Mouse (Mus musculus) ES-CJ7 (cell line): ENCODE results near the gene Tmem199.
"Not testable (repeated sequence)": the region's sequence is repeated elsewhere in the genome, so short reads cannot be mapped to it uniquely, and the experiment has no call there.

Source experiments
- DNase-seq: peaks from one replicate; pipeline ENCODE4 v3.0.0; 2011; ENCODE audit warnings: low read depth, low spot score

Tmem199 gene

GRCm38 (mm10) chr11:78512025-78512957 lies at the start of gene Tmem199, which contains the start of gene Poldip2:
Gene Tmem199 (minus strand): TSS chr11:78512172.
Gene Poldip2 (plus strand): TSS chr11:78512193.
- DNase-seq: peak; percentile 94

DNA sequence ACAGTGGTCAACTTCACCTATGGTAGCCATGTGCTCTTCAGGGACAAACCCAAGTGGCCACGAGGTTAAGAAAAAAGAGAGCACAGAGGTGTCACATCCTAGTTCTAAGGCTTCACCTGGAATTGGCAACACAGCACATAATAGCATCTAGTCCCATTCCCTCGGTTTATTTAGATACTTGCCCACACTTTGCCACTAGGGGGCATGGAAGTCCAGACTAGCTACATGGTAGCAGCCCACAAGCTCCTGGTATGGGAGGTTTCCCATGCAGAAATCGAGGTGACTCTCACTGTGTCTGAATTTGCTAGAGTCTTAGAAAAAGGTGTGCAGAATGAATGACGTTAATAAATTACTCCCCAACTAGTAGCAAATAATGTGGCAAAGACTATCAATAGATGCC lies 48.5 kb upstream of the Tmem199 start:
- peak; percentile 77 for DNase-seq

- DNase-seq: peak; percentile 59
These were observed 45.3 kb upstream of the Tmem199 start for GRCm38 (mm10) chr11:78557241-78557640.

GRCm38 (mm10) chr11:78556070-78556469 lies 44.1 kb upstream of the Tmem199 start:
- DNase-seq: no peak

- DNase-seq: no peak
These were observed 43.7 kb upstream of the Tmem199 start for GRCm38 (mm10) chr11:78555623-78556022.

DNA sequence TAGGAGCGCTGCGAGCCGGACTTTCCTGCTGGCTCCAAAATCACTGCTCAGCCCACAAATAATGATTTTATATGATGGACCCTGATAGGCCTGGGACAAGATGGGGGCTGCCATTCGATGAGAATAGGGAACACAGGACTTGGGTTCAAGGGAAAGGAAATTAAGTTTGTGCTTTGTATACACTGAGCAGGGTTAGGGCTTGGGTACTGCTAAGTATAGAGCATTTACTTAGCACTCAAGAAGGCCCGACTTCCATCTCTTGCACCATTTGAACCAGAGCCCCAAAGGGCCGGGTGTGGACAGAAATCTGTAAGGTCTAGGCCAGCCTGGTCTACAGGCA lies 39.1 kb upstream of the Tmem199 start:
- DNase-seq: no peak

GRCm38 (mm10) chr11:78550168-78551058 lies 38.4 kb upstream of the Tmem199 start, which contains the start of gene Tmem97:
Gene Tmem97 (minus strand): TSS chr11:78550777.
- peak; percentile 98 for DNase-seq

DNA sequence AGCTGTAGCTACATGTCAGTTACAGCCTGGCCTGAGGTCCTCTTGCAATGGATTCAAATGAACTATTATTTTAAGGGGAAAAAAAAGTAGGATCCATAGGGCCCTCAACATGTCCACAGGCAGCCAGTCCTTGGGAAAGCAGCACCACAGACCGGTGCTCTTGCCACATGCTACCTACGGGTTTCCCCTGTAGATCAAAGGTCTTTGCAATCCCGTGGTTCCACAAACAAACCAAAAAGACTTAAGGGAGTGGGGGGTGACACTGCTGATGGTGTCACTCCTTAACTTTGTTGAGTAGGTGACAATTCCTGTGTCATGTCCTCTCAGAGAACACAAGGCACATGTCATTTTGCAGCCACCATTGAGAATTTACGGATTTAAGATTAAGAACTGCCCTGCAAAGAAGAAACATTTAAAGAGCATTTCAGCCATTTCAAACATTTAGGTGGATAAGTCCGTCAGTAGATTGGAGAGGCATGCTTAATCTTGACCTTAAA lies 37.6 kb upstream of the Tmem199 start:
- no peak for DNase-seq

DNA sequence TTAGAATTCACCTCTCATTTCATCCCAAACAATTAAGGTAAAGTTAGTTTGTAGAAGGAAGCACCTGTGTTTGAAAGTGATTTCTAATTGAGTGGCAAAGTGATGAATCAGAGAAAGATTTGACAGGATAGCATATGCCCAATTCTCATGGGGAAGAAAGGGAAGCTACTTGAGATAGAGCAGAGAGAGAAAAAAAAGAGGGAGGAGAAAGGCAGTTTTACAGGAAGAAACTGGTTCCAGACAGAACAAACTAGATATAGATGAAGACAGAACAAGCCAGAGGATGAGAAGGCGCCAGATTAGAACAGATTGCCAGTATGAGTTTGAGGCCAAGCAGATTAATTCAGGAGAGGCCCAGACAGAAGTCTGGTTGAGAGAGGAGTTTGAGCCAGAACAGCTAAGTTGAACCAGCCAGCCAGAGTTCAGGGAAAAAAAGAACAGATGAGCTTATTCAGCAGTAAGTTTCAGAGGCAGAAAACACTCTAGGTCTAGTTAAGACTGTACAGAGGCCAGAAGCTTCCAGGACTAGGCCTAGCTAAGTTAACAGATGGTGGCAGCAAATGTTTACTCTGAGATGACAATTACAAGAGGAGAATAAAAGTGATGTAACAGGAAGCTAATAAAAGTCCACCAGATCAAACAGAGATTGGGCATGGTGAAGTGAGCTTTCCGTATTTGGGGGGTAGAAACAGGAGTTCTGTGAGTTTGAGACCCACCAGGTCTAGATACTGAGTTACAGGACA lies 35.9 kb upstream of the Tmem199 start:
- DNase-seq: no peak

DNA sequence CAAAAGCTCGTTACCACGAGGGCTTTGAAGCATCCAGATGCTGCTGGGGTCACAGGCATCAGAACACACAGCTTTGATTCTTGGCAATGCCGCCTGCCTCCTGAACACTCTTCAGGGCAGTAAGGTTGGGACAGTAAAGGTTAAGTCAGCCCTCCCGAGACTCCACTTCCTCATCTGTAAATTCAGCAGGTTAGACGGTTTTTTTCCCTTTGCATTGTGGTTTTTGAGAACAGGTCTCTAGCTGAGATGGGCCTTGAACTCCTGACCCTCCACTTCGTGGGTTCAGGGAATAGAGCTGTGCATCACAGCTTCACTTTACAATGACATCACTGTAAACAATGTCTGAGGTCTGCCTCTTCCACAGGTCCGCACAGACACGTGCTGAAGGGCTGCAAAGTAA lies 33.2 kb upstream of the Tmem199 start:
- DNase-seq: no peak

DNA sequence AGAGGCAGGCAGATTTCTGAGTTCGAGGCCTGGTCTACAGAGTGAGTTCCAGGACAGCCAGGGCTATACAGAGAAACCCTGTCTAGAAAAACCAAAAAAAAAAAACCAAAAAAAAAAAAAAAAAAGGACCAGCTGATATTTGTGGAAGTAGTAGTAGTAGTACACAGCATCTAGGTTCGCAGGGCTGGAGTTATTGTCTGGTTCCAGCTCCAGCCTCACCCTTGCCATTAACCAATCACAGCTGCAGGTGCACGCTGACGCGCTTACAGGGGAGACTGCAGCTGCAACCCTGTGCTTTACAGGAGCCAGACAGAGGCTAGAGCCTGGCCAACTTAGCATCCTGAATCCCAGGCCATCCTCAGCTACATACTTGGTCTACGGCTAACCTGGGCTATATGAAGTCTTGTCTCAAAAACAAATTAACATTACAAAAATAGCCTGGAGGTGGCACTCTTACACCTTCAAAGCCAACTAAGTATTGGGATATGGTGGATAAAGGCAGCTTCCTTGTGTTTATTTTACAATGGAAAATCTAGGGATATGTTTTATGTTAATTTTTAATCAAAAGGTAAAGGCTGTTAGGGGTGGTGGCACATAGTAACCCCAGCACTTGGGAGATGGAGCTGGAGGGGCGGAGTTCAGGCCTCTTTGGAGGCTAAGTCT lies 32.6 kb upstream of the Tmem199 start:
- no peak for DNase-seq

- no peak for DNase-seq
These were observed 28.4 kb upstream of the Tmem199 start for GRCm38 (mm10) chr11:78540358-78540757.

GRCm38 (mm10) chr11:78536690-78537084 lies 24.7 kb upstream of the Tmem199 start:
- DNase-seq: no peak

DNA sequence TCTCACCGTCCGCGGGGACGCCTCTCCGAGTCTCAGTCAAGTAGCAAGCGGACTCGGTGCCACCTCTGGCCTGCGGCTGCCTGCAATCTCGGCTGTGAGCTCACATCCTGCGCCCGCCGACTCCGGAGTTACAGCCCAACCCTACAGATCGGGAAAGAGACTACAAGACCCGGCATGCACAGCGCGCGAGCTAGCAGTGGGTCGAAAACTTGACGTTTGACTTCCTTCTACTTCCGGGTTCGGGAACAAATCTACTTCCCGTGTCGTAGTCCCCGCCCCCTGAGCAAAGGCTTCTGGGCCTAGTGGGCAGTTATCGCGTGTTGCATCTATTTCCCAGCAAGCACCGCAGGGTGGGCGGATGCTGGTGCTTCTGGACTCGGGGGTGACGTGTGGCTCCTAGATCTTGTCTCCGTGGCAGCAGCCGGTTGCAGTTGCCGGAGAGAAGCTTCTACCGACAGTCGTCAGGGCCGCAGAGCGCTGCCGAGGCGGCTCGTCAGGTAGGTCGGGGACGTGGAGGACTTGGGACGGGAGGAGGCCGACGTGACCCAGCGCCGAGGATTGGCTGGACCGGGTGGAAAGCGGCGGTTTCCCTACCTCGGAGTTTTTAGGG lies 24.2 kb upstream of the Tmem199 start, which contains the start of the genes Tnfaip1 and Ift20:
Gene Tnfaip1 (minus strand): TSS at position 253 of the 610 bp plus-strand sequence.
Gene Ift20 (plus strand): TSS at position 282 of the 610 bp plus-strand sequence.
- DNase-seq: peak; percentile 100

DNA sequence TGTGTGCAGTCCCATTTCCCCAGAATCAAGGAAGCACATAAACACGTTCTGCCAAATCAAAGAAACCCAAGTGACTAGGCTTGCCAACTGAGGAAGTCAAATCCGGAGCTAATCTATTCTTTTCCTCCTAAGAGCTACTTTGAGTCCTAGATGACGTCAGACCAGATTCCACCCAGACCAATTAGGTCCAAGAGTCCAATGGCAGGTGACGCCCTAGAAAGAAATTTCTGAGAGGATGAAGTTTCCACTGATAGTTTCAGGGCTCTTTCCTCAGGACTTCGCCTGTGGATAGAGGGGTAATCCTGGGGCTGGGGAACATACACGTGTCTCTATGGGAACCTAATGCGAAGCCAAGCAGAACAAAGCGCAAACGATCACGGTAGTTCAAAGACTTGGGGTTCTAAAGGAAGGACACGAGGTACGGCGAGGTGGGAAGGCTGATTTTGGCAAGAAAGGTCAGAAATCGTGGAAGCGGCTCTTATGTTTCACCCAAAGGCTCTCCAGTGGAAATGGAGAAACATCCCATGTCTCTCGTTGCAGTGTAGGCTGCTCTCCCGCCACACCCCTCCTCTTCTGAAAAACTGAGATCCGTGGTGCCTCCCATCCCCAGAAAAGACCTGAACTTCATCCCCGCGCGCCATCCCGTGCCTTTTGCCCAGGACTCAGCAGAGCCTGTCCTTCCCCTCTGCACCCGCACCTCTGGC lies 23.6 kb upstream of the Tmem199 start:
- DNase-seq: peak; percentile 77

- no peak for DNase-seq
These were observed 22.5 kb upstream of the Tmem199 start for GRCm38 (mm10) chr11:78534516-78534915.

GRCm38 (mm10) chr11:78531515-78531914 lies 19.5 kb upstream of the Tmem199 start:
- not testable (repeated sequence) for DNase-seq

DNA sequence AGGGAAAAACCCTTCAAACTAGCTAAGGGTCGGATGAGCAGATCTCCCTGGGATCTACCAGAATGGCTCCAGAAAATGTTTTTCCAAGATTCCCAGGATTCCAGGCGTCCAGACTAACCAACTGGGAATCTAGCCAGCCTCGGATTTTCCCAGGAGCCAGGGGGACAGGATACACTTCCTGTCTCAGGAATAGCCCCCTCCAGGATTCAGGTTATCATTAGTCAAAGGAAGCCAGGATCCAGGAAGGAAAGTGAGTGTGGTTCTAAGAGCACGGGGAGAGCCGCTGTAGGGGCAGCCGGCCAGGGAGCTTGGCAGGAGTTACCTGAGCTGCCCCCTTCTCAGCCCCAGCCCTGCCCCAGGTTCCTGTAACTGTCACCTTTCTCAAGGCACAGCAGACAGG lies 19.1 kb upstream of the Tmem199 start:
- no peak for DNase-seq

DNA sequence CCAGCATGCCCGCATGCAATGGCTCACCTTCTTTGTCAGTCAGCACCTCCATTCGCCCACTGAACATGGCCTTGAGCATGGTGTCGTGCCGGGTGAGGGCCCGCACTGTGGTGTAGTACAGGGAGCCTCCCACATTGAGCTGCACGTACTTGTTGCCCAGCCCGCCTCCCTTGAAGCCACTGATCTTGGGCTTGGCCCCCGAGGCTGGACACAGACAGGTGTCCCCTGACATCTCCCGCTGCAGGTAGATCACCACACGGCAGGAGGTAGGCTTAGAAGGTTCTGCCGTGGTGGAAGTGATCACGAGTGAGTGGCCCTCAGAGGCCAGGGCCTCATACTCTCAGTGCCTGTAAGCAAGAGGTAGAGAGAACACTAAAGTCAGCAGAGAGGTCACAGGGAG lies 18.0 kb upstream of the Tmem199 start:
- no peak for DNase-seq

DNA sequence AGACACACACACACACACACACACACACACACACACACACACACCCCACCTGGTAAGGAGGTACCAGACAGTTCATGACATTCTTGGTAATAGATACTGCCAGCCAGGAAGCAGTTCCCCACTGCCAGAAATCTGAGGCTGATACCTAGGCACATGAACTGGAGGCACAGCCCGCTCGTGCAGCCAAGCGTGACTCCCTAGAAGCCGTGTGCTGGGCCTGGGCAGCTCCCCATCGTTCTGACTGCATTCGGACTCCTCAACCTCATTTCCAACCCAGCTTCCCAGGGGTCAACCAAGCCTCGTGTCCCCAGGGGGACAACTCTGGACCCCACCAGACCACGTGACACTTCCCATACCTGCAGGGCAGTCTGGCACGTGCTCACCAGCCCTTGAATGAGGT lies 16.7 kb upstream of the Tmem199 start:
- no peak for DNase-seq
